Mouse (Mus musculus): Measurements from ENCODE around the gene Clca2.

DNA sequence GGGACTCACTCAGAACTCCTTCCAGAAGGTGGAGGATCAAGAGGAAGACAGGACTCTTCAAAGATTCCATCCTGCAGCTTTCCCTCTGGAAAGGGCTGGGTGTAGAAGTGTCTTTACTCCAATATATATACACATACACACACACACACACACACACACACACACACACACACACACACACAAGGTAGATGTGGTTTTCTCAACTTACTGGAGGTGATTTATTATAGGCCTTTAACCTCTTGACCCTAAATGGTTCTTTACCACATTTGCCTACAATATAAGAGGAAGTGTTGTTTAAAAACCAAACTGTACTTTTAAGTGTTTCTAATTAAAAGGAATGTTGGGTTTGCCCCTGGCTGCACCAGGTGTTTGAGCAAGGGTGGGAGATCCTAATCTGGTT is 66.6 kb downstream of the Clca2 start, which contains the start of gene Clca1:
- TF ChIP-seq CTCF (IDR thresholded peaks at IDR 0.05; ENCODE audit: insufficient read depth, low read length) (no peak), POLR2A (IDR thresholded peaks at IDR 0.05; ENCODE audit: borderline replicate concordance, extremely low read depth, low read depth, low read length) (no peak)

Data from lung, adult 2 months (tissue).